Mouse (Mus musculus): ENCODE measurements around the gene Dao.

Dao gene

DNA sequence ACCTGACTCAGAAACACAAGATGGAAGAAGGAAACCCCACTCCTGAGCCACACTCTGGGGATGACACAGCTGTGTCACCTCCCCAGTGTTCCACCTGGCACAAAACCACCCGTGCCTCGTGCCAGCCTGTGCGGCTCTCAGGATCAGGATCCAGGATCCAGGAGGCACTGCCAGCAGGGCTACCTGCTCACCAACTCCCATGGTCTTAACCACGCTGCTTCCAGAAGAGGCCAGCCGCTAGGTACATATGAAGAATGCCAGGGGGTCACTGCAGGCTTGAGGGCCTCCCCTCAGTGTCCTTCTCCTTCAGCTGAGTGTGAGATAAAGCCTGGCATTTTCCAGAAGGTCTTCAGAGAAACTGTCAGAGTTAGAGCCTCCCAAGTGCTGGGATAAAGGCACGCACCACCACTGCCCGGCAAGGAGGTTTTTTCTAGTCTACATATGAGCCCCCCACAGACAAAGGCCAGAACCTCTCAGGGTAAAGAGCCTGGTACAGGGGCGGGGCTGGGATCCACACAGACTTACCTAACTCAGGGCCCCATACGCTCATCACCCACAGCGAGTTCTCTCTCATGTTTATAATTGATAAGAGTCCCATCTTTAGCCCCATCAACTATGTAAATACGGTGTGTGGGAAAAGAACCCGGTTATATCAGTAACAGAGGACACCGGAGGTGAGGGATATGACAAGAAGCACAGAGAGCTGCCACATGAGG is 19.3 kb upstream of the Dao start:
- no peak for DNase-seq

DNA sequence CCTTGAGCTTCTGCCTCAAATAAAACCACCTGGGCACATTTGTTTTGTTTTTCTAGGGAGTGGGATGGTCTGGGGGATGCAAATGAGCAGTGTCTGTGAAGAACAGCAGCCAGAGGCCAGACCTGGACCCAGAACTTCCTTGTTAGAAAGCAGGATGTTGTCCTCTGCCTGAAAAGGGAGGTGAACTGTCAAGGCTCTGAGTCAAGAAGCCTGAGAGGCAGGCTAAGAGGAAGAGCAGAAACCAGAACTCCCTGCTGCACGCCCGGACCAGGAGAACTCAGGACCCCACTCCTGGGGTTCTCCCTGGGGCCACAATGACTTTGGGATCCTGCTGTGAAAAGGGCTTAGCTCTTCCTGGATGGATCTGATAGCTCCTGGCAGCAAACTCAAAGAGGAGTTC is 17.8 kb upstream of the Dao start:
- DNase-seq = no peak

DNA sequence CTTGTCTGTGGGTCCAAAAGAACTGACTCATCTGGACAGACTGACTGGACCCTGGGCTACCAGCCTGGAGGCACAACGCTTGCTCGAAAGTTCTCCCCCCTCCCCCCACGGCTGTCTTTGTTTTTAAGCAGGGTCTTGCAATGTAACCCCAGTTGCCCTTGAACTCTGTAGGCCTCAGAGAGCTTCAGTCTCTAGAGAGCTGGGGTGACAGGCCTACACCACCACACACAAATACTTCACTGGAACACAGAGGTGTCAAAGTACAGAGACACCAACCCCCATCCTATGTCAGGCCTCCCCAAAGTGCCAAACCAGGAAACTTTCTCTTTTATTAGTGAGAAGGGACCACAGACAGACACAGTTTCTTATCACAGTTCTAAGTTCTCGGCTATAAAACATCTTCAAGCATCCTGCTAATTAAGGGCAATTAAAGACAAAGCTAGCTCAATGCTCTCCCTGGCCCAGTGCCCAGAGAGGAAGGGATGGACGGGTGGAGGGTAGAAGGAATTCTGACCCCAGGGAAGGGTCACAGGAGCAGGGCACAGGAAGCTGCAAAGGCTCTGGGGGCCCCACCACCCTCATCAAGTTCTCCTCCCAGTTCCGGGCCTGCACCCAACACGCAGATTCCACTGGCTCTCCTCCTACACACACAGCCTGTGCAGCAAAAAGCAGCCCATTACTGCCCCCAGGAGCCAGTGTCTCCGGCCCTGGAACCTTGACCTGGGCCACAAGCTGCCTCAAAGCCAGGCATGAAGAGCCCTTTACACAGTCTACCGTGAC is 17.1 kb upstream of the Dao start:
- DNase-seq = no peak

DNA sequence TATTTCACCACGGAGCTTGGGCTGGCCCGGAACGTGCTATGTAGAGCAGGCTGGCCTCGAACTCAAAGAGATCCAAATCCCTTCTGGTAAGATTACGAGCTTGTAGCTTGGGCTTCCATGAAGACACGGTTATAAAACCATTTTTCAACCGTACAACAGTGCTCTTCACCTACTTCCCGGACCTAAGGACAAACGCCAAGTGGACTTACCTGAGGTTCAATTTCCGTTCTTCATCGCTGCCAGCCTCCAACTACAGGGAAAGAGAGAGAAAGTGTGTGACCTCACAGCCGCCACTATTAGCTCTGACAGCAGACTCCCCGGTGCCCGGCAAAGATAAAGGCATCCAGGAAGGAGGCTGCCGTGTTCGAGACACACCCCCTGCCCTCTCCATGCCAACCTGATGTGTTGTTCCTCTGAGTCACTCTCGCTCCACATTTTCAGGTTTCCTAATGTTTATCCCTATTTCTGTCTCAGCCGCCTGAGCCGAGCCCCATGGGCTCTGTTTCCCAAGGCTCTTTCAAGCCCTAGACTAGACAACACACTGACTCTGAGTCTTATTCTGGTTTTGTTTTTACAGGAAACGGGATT is 14.0 kb upstream of the Dao start:
- DNase-seq = no peak

- no peak for DNase-seq
These were observed 12.9 kb upstream of the Dao start for GRCm38 (mm10) chr5:113990593-113990992.

- no peak for DNase-seq
These were observed 12.4 kb upstream of the Dao start for GRCm38 (mm10) chr5:113991141-113991540.

GRCm38 (mm10) chr5:113992339-113992831 is 11.1 kb upstream of the Dao start:
- DNase-seq = no peak

GRCm38 (mm10) chr5:113993031-113993486 is 10.4 kb upstream of the Dao start:
- DNase-seq = peak; percentile 39

DNA sequence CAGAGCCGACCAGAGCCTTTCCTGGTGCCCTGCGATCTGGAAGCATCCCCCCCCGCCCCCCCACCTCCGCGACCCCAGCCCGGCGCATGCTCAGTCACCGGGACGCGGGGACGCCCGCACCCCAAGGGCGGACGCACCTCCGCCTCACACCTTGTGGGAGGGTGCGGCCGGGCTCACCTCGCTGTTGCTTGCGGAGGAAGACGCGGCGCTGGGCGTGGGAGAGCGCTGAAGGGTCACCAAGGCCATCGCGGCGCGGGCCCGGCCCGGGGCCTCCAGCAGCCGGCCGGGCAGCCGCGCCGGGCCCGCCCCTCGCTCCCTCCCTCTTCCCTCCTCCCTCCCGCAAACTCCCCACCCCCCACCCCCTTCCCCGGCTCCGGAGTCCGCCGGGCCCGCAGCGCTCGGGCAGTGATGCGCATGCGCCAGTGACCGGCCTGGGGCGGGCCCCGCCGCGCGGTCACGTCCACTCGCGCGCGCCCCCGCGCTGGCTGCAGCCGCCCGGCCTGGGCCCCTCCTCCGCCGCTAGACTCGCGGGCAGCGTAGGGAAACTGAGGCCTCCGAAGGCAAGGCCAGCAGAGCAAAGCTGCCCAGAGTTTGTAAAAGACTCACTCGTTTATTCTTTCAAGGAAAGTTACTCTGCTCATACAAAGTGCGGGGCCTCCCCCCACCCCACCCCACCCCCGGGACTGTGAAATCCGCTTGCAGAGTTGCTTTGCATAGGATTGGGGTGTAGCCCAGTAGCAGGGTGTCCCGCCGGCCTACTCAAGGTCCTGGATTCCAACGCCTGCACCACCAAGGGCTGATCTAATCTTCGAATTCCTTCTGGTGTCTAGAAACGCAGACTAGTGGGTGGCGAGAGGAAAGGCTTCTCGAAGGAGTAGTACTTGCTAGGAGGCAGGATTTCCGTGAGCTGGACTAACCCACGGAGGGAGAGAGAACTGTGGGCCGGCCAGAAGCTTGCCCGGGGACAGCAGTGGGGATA is 9.7 kb upstream of the Dao start, which contains the start of gene Ssh1:
Ssh1 (minus strand) TSS at position 408 of the 979 bp plus-strand sequence.
- peak; percentile 88 for DNase-seq

DNA sequence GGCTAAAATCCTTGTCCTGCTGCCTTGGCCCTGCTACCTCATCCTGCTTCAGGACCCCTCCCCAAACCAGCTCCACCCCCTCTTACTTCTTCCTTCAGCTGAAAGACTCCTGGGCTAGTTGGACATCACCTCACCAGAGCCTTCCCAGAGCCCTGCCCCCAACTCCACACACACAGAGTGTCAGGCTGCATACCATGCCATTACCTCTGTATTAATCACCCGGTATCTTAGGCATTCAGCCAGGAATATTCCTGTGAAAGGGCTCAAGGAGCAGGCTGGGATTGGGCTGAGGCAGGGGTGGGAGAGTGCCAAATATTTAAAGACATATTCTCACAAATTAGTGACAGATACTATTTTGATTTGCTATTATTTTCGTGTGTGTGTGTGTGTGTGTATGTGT is 7.0 kb upstream of the Dao start:
- no peak for DNase-seq

DNA sequence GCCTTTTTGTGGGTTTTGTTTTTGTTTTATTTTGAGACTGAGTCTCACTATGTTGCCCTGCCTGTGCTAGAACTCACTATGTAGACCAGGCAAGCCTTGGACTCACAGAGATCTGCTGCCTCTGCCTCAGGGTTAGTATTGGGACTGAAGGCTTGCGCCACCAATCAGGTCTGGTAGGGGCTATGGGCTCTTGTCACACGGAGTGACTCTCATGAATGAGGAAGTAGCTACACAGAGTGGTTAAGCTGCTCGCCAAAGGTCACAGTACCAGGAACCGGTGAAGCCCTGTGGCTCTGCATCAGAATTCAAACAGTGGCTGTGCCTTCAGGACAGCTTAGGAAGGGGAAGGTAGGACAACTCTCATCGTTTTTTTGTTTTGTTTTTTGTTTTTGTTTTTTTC is 4.1 kb upstream of the Dao start:
- no peak for DNase-seq

GRCm38 (mm10) chr5:114004573-114004972 is 1.1 kb downstream of the Dao start:
- DNase-seq = no peak

DNA sequence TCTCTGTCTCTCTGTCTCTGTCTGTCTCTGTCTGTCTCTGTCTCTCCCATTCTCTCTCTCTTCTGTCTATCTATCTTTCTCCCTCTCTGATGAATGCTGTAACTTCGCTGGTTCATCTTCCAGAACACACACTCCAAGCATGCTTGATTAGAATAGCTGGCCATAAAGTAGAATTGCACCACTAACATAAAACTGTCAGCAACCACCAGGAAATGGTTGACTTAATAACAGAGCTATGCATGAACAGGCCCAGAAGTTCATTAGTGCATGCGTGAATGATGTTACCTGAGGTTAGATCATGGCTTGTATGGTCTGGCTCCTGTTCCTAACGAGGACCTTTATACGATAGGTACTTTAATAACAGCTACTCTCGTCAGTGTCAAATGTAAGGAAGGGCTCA is 1.6 kb downstream of the Dao start:
- no peak for DNase-seq

DNA sequence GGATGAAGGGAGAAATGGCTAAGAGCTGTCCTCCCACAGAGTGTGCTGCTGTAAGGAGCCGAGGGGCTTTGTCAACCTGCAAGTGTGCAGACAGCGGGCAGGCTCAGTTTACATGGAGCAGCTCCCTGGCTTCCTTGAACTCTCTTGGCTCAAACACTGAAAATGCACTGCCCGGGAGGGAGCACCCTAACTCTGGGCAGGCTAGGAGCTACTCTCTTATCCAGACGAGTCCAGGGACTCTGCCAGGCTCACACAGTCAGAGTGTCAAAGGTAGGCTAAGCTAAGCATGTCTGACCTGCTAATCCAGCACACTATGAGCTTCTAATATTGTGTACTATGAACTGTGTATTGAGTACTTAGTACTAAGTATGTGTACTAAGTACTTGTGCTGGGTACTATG is 3.5 kb downstream of the Dao start:
- DNase-seq = no peak

DNA sequence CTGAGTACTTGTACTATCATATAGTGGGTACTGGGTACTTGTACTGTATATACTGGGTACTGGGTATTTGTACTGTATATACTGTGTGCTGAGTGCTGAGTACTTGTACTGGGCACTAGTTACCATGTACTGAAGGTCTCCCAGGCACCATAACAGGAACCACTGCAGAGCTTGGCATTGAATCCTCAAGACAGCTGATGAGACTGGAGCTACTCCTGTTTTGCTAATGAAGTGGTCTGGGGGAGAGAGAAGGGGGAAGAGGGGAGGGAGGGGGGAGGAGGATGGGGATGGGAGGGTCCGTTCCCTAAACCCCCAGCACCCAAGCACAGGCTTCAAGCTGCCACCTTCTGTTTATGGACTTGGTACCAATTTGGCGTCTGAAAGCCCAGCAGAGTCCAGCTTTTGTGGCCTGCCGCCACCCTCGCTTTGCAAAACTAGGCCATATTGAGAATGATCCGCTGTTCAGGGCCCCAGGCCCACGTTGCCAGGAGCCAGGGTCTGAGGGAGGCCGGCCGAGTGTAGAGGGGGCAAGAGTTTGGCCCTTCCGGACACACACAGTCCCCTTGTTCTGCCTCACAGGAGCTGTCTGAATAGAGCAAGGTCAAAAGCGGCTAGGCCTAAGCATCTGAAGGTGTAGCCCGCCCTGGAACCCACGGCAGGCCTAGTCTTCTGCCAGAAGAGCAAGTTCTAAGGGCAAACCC is 4.4 kb downstream of the Dao start:
- DNase-seq = no peak

DNA sequence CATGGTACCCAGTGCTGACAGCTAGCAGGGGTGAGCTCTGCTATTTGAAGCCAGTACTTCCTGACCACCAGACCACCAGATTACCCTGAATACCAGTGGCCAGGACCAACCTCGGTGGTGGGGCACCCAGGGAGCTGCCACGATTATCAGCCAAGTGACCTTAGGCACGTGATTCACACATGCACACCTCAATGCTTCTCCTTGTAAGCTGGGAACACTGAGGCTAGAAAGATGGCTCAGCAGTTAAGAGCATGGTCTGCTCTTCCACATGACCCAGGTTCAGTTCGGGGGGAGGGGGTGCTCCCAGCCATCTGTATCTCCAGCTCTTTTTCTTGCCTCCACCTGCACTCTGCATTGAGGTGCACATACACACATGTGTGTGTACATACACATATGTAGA is 5.5 kb downstream of the Dao start:
- DNase-seq = no peak

DNA sequence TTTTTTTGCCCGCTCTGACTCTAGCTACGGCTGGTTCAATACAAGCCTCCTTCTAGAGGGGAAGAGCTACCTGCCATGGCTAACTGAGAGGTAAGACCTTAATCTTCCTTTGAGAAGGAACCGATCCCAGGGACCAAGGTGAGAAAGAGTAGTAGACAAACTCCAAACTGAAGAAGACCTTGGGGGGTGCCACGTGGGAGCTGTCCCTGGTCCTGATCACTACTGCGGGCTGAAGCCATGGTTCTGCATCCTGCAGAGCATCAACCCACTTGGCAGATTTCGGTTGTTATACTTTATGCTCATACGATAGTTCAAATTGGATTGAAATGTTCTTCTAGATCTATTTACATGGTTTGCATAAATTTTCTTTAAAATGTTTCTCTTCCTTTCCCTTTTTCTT is 11.6 kb downstream of the Dao start:
- DNase-seq = no peak

DNA sequence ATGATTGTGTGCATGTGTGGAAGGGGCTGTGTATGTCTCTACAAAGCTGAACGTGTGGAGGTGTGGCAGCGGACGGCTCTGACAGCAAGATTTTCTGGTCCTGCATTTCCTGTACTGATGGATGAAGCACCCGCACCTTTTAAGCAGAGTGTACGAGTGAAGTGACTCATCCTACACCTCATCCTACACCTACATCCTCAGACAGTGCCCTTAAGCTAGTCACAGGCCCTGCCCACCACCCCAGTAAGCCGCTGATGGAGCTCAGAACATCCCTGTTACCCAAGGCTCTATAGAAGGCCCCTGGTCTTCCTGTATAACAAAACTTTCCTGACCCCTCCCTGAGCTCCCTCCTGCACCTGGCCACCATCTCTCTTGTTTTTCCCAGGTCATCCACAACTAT is 20.9 kb downstream of the Dao start:
- no peak for DNase-seq

DNA sequence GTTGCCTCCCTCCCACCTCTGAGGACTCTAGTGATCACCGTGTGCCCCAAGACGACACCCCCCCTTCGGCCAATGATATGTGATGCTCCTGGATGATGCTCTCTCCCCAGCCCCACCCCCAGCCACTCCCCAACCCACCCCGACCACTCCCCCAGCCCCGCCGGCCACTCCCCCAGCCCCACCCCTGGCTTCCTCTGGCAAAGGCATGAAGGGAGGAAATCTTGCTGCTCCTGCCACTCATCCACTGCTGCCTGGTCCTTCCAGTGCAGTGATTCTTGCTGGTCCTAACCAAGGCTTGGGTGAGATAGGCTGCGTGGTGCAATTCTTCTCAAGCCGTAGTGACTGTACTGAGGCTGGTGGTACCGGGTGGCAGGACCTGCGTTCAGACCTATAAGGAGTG is 21.4 kb downstream of the Dao start:
- DNase-seq = no peak

- no peak for DNase-seq
These were observed 23.9 kb downstream of the Dao start for GRCm38 (mm10) chr5:114027217-114027944.

- DNase-seq = no peak
These were observed 24.6 kb downstream of the Dao start for GRCm38 (mm10) chr5:114028111-114028510.
